Mouse (Mus musculus): ENCODE measurements around the gene Rpl34. TPM values are rescaled to one million over a fixed set of nuclear protein-coding genes. Genes with fewer than 3 reads are reported as not detected.

The Rpl34 gene
- polyA plus RNA-seq, 1 experiment from 2014 or later, result 687 TPM

GRCm38 (mm10) chr3:130687051-130687450, 43.1 kb downstream of the Rpl34 start:
- H3K9ac ChIP-seq (ENCODE audit: low read length), result no peak overlapping the region
- ATAC-seq (replicated peaks; ENCODE audit: low FRiP score) (no peak), DNase-seq (ENCODE audit: low spot score) (no peak)
- 100% methylated on average over 1 of the region's 1 CpGs for WGBS
- H3K27me3 ChIP-seq (ENCODE audit: control insufficient read depth, insufficient read depth, low read length), result no peaks in the 10 kb centered on the region
- no peaks in the 10 kb centered on the region for H3K36me3 ChIP-seq (ENCODE audit: control insufficient read depth, insufficient read depth, low read length)
- H3K4me2 ChIP-seq (ENCODE audit: low read depth, low read length, severe bottlenecking), result no peak overlapping the region
- no peaks in the 10 kb centered on the region for H3K9me3 ChIP-seq (ENCODE audit: control insufficient read depth, low read length)
- H3K27ac ChIP-seq (ENCODE audit: low read depth, low read length), result no peak overlapping the region
- H3K4me1 ChIP-seq (replicated peaks; ENCODE audit: control insufficient read depth, insufficient read depth, low read length), result no peaks in the 10 kb centered on the region; the same call in 1 of the 2 replicates
- H3K4me3 ChIP-seq (ENCODE audit: low read depth, low read length), result no peak overlapping the region

DNA sequence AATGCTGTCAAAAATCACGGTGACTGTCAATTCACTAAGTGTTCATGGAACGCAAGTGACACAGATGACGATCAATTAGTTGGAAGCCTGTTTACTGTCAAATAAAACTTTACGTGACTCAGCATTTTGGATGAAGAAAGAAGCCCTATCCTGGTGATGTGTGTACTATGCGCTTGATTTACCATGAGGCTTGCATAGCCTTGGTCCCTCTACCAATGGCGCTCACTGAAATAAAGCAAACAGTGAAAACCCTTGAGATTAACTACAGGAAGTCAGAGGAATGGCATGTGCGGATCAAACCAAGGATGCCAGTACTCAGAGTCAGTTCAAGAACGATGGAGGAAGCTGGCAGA, 45.2 kb downstream of the Rpl34 start:
- H3K27me3 ChIP-seq (ENCODE audit: control insufficient read depth, insufficient read depth, low read length), result no peaks in the 10 kb centered on the region
- no peak overlapping the region for H3K27ac ChIP-seq (ENCODE audit: low read depth, low read length)
- no peak for DNase-seq (ENCODE audit: low spot score)
- no peak for ATAC-seq (replicated peaks; ENCODE audit: low FRiP score)
- WGBS, result 89% methylated on average over 8 of the region's 8 CpGs
- H3K36me3 ChIP-seq (ENCODE audit: control insufficient read depth, insufficient read depth, low read length), result no peaks in the 10 kb centered on the region
- no peak overlapping the region for H3K4me2 ChIP-seq (ENCODE audit: low read depth, low read length, severe bottlenecking)
- no peaks in the 10 kb centered on the region for H3K4me1 ChIP-seq (replicated peaks; ENCODE audit: control insufficient read depth, insufficient read depth, low read length)
- H3K4me3 ChIP-seq (ENCODE audit: low read depth, low read length), result no peak overlapping the region
- H3K9ac ChIP-seq (ENCODE audit: low read length), result no peak overlapping the region
- no peaks in the 10 kb centered on the region for H3K9me3 ChIP-seq (ENCODE audit: control insufficient read depth, low read length)

DNA sequence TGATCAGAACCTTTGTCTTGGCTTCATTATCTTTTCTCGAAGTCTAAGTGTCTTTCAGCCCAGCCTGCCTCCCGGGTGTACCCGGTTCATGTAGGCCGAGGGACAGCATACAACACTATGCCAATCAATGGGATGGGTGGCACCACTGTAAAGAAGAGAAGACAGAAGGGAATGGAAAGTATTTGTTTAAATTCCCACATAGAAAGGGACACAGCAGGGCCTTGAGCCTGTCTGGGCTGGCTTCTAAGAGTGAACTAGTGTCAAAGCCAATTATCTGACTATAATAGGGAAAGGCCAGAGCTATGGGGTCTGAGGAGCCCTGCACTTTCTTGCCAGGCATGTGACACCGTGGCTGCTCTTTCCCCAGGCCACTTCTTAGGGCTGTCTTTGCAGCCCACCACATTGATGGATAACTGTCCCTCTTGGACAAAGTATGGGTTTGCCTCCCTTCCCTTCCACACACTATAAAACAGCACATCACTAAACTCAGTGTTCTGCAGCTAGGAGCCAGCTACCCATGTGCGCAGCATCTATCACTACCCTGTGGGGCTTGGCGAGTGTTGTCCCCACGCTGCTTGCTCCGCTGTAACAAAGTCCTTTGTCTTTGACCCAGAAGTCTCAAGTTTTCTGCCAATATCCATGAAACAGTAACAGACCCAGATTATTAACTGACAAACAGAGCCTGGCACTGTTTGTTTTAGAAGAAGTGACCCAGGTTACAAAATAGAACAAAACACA, 45.8 kb downstream of the Rpl34 start:
- Histone ChIP-seq H3K27ac (ENCODE audit: low read depth, low read length) (no peak overlapping the region), H3K27me3 (ENCODE audit: control insufficient read depth, insufficient read depth, low read length) (no peaks in the 10 kb centered on the region), H3K4me3 (ENCODE audit: low read depth, low read length) (no peak overlapping the region), H3K4me2 (ENCODE audit: low read depth, low read length, severe bottlenecking) (no peak overlapping the region), H3K4me1 (replicated peaks; ENCODE audit: control insufficient read depth, insufficient read depth, low read length) (no peaks in the 10 kb centered on the region), H3K36me3 (ENCODE audit: control insufficient read depth, insufficient read depth, low read length) (no peaks in the 10 kb centered on the region), H3K9me3 (ENCODE audit: control insufficient read depth, low read length) (no peaks in the 10 kb centered on the region), H3K9ac (ENCODE audit: low read length) (no peak overlapping the region)
- DNase-seq (ENCODE audit: low spot score), result no peak
- ATAC-seq (replicated peaks; ENCODE audit: low FRiP score), result no peak
- WGBS, result 77% methylated on average over 9 of the region's 9 CpGs

DNA sequence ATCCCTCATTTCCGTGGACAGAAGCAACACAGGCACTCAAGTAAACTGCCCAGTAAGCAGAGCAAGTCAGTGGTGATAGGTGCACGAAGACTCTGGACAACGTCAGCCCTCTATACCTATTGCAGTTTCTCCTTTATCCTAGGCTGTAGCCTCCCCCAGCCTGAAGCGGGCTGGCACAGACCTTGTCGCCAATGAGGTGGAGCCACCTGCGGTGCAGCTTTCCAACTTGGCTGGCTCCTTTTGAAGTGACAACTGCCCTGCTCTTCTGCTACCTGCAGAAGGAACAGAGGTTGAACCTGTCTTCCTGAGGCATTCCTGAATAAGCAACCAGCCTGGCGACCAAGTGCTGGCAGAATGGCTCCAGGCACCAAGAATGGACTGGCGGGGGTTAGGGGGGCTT, 46.4 kb downstream of the Rpl34 start:
- no peak overlapping the region for H3K4me2 ChIP-seq (ENCODE audit: low read depth, low read length, severe bottlenecking)
- H3K4me3 ChIP-seq (ENCODE audit: low read depth, low read length), result no peak overlapping the region
- H3K27me3 ChIP-seq (ENCODE audit: control insufficient read depth, insufficient read depth, low read length), result no peaks in the 10 kb centered on the region
- no peak for DNase-seq (ENCODE audit: low spot score)
- WGBS, result 77% methylated on average over 8 of the region's 8 CpGs
- no peak overlapping the region for H3K9ac ChIP-seq (ENCODE audit: low read length)
- H3K9me3 ChIP-seq (ENCODE audit: control insufficient read depth, low read length), result no peaks in the 10 kb centered on the region
- H3K36me3 ChIP-seq (ENCODE audit: control insufficient read depth, insufficient read depth, low read length), result no peaks in the 10 kb centered on the region
- H3K4me1 ChIP-seq (replicated peaks; ENCODE audit: control insufficient read depth, insufficient read depth, low read length), result no peaks in the 10 kb centered on the region
- ATAC-seq (replicated peaks; ENCODE audit: low FRiP score), result no peak
- no peak overlapping the region for H3K27ac ChIP-seq (ENCODE audit: low read depth, low read length)

GRCm38 (mm10) chr3:130682183-130682582, 48.0 kb downstream of the Rpl34 start:
- no peak for ATAC-seq (replicated peaks; ENCODE audit: low FRiP score)
- no peaks in the 10 kb centered on the region for H3K27me3 ChIP-seq (ENCODE audit: control insufficient read depth, insufficient read depth, low read length)
- no peak overlapping the region for H3K4me3 ChIP-seq (ENCODE audit: low read depth, low read length)
- H3K36me3 ChIP-seq (ENCODE audit: control insufficient read depth, insufficient read depth, low read length), result no peaks in the 10 kb centered on the region
- H3K4me2 ChIP-seq (ENCODE audit: low read depth, low read length, severe bottlenecking), result no peak overlapping the region
- no peaks in the 10 kb centered on the region for H3K4me1 ChIP-seq (replicated peaks; ENCODE audit: control insufficient read depth, insufficient read depth, low read length)
- H3K9me3 ChIP-seq (ENCODE audit: control insufficient read depth, low read length), result no peaks in the 10 kb centered on the region
- no peak overlapping the region for H3K9ac ChIP-seq (ENCODE audit: low read length)
- 87% methylated on average over 9 of the region's 9 CpGs for WGBS
- no peak for DNase-seq (ENCODE audit: low spot score)
- H3K27ac ChIP-seq (ENCODE audit: low read depth, low read length), result no peak overlapping the region

DNA sequence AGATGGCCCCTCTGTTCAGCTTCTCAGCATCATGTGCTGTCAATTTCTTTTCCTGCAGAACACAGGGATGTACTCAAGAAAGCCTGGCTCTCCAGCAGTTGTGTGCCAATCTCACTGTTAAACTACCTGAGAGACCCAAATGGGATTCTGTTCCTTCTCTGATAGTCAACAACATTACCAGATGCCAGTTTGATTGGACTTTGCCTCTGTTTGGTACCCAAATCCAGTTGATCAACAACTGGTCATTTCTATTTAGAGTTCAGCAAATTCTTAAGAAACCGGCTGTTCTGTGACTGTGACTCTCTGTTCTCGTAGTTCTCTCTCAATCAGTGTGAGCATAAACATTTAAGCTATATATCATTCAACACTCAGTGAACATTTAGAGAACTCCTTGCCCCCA, 49.0 kb downstream of the Rpl34 start:
- DNase-seq (ENCODE audit: low spot score), result no peak
- Histone ChIP-seq H3K4me2 (ENCODE audit: low read depth, low read length, severe bottlenecking) (no peak overlapping the region), H3K9me3 (ENCODE audit: control insufficient read depth, low read length) (no peaks in the 10 kb centered on the region), H3K9ac (ENCODE audit: low read length) (no peak overlapping the region), H3K36me3 (ENCODE audit: control insufficient read depth, insufficient read depth, low read length) (no peaks in the 10 kb centered on the region), H3K4me3 (ENCODE audit: low read depth, low read length) (no peak overlapping the region), H3K27me3 (ENCODE audit: control insufficient read depth, insufficient read depth, low read length) (no peaks in the 10 kb centered on the region), H3K27ac (ENCODE audit: low read depth, low read length) (no peak overlapping the region), H3K4me1 (replicated peaks; ENCODE audit: control insufficient read depth, insufficient read depth, low read length) (no peaks in the 10 kb centered on the region)
- no peak for ATAC-seq (replicated peaks; ENCODE audit: low FRiP score)
- 97% methylated on average over 2 of the region's 2 CpGs for WGBS

DNA sequence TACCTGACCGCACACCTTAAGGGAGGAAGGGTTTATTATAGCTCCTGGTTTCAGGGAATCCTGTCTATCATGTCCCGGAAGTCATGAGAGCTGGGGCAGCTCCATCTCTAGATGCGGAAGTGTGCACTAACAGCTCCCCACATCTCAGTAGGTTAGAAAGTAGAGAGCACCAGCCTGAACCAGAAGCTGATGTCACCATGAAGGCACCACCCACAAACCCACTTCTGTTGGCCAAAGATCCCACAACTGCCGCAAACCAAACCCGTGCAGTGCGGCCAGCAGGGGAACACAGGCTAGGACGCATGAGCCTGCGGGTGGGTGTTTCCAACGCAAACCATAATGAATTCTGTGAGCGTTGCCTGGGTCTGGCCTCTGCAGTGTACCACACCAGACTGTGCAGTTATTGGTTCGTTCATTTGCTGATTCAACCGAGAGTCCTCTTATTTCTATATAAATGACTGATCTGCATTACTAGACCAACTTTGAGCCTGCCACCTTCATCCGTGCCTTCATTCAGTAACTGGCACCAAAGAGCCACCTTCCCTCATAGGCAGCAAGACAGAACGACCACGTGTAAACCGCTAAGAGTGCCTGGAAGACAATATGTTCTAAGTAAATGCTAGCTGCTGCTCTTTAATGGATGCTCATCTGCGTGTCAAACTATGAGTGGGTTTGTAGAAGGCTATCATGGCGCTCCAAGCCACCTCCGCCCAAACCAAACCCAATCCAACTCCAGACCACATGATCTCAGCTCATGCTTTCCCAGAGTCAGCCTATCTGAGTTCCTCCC, 52.3 kb downstream of the Rpl34 start:
- 92% methylated on average over 19 of the region's 19 CpGs for WGBS
- Histone ChIP-seq H3K36me3 (ENCODE audit: control insufficient read depth, insufficient read depth, low read length) (no peaks in the 10 kb centered on the region), H3K4me1 (replicated peaks; ENCODE audit: control insufficient read depth, insufficient read depth, low read length) (no peaks in the 10 kb centered on the region), H3K27me3 (ENCODE audit: control insufficient read depth, insufficient read depth, low read length) (no peaks in the 10 kb centered on the region), H3K9me3 (ENCODE audit: control insufficient read depth, low read length) (no peaks in the 10 kb centered on the region), H3K4me2 (ENCODE audit: low read depth, low read length, severe bottlenecking) (no peak overlapping the region), H3K9ac (ENCODE audit: low read length) (no peak overlapping the region), H3K27ac (ENCODE audit: low read depth, low read length) (no peak overlapping the region), H3K4me3 (ENCODE audit: low read depth, low read length) (no peak overlapping the region)
- DNase-seq (ENCODE audit: low spot score), result peak; percentile 42
- no peak for ATAC-seq (replicated peaks; ENCODE audit: low FRiP score)

All from forebrain, embryonic 11.5 days (tissue).